Mouse (Mus musculus) thymus, adult 2 months (tissue): ENCODE results near the gene Slc24a3.

Source experiments
- CTCF ChIP-seq: fragments of 200-500 bp; IDR thresholded peaks from 2 replicates; pipeline ENCODE4 v1.5.1; 2012; ENCODE audit warnings: mild to moderate bottlenecking, control low read depth, low read length, moderate library complexity, borderline replicate concordance; ENCODE audit not compliant: control insufficient read depth, poor library complexity, insufficient read depth; ENCODE audit errors: extremely low read depth
- POLR2A ChIP-seq: fragments of 200-500 bp; IDR thresholded peaks from 2 replicates; pipeline ENCODE4 v1.6.1; 2012; ENCODE audit warnings: mild to moderate bottlenecking, low read length, control low read depth, moderate library complexity; ENCODE audit not compliant: control insufficient read depth, poor library complexity, insufficient read depth; ENCODE audit errors: extremely low read depth

DNA sequence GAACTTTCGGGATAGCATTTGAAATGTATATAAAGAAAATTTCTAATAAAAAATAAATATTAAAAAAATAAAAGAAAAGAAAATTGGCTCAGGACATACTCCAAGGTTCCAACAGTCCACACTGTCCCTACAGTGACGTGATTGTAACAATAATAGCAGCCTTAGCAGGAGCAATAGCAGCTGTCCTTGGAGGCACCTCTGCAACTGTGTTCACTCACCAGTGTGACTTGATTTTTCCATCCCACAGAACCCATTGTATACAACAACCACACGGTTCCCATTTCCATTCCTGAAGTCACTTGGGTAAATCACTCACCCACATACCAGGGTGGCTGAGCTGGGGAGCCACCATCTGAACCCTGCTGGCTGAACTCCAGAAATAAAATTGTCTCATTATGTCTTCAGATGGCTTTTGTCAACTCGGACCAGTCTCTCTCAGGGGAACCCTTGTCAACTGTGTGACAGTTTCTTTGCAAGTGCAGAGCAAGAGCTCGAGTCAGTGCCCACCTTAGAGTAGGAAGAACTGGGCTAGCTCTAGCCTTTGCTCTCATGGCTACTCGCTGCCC lies 233.8 kb downstream of the Slc24a3 start:
- no peak for TF ChIP-seq CTCF
- TF ChIP-seq POLR2A: no peak
